Mouse (Mus musculus) retina, embryonic 14.5 days (tissue): ENCODE measurements at regions not wholly inside any gene's neighbourhood (a gene's known extent, or its start where the extent isn't known, plus 50 kb on each side); places are given as distances from the start of the nearest gene placed in this dataset.

Source experiments
- DNase-seq: peaks from one replicate; pipeline ENCODE4 v3.0.0-alpha.2; 2015; ENCODE audit warnings: low spot score

DNA sequence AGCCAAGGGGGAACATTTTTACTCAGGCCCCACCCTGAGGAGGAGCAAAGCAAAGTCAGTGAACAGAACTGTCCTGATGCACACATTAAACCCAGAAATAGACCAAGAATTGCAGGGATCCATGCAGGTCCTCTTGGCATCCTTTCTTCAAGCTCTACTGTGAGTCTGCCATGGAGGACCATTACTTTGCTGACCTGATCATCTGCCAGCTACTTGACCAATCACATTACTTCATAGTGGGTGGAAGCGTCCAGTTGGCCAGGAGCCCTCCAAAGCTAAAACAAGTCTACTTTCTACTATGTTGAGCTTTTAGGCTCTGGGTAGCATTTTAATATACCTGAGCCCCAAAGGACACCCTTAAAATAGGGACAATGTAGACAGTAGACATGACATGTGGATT is 98.6 kb upstream of the Lgalsl start:
- no peak for DNase-seq

DNA sequence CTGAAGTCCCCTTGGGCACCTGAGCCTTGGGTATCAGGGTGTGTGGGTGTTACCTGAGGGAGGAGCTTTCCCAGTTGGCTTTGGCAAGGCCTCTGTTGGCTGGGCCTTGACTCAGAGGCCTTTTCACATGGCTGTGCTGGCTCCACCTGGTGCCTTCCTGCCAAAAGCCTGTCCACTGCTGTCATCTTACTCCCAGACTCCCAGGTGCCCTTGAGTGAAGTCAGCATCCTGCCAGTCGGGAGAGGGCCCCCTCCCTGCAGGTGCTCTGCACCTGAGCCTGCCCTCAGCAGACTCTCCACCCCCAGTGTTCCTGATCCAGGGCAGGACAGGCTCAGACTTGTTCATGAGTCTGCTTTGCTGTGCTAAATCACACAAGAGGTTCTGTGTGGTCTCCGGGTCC is 99.2 kb upstream of the Lgalsl start:
- no peak for DNase-seq

DNA sequence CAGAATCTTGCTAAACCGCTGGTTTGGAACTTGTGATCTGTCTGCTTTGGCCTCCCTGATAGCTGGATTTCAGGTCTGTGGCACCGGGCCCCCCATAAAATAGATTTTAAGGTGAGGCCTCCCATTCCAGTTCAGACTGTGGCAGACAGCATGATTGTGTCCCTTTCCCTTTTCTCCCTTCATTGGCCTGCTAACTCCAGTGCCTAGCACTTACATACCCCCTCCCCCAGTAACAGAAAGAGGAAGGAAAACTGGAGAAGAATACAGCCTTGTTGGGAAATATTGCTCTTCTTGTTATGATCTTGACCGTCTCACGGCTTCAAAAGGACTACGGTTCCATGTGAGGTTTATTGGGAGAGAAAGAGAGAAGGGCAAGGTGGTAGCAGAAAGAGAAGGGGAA is 99.7 kb upstream of the Lgalsl start:
- DNase-seq: no peak

DNA sequence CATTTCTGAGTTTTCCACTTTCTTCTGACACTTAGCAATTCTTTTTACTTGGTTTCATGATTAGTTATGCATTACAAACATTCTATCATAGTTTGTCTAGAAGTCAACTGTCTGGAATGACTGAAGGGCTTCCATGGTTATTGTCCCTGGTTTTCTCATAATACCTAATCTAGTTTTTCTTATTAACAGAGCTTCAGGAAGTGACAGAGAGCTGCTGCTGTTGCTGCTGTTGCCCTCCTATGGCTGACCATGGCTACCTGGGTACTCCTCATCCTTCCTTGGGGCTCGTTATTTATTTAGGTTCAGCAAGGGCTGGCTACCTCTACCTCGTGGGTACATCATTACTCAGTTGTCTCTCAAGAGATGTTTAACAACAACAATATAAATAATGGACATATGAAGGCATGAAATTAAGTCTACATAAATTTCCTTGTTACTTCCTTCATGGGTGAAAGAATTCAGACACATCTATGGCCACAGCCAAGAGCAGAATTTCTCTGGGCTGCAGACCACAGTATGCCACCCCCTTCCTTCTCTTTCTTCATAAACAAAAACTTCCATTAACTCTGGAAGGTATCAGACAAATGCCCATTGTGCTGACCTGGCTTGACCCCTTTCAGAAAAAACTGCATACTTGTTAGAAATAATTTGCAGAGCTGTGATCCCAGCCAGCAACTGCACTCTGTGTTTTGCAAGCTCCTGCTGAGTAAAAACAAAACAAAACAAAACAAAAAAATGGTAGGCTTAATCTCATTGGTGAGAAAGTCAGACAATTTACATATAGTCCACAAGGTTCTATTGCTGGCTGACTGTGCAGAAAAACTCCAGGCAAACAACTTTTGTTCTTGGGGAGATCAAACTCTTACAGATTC is 103.6 kb upstream of the Lgalsl start:
- DNase-seq: no peak

DNA sequence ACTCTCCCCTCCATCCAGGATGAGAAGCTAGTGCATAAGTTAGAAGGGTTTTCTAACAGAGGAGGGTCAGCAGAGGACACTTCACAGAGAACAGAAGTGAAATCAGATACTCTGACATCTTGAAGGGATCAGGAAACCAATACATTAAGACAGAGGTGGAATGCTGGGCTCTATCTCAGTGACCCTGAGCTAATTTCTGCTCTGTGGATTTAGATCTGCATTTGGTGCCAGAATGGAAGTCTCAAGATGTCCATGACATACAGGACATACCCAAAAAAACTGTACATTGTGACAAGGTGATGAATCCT is 104.2 kb upstream of the Lgalsl start:
- DNase-seq: no peak

DNA sequence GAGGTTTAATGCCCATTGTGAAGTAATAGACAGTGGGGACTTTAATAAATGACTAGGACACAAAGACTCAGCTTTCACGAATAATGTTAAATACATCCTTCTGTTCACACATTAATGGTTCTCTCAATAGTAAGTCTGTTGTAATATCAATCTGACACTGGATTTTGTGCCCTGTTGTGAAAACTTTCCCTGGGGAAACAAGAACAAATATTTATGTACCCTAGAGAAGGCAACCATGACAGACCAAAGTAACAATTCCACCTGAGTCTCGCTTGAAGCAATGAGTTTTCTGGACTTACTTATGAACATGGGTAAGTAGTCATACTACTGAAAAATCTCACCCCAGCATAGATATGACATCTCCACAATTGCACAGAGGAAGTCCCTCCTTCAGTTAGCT is 105.1 kb upstream of the Lgalsl start:
- DNase-seq: no peak

DNA sequence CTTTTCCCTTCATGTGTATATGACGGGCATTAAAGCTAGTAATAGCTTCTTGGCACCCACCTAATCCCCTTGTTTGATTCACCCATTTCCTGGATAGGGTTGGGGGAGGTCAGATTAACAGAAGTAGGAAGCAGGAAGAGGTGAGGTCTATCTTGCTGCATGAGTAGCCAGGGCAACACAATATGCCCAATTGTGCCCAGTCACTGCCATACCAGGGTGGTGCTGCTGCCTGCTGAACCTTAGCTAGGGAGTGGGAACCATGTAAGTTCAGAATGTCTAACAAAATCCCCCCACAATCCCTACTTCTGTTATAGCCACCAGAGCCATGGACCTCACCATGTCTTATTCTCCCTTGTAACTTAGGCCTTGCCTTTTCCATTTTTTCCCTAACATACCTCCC is 106.1 kb upstream of the Lgalsl start:
- no peak for DNase-seq

DNA sequence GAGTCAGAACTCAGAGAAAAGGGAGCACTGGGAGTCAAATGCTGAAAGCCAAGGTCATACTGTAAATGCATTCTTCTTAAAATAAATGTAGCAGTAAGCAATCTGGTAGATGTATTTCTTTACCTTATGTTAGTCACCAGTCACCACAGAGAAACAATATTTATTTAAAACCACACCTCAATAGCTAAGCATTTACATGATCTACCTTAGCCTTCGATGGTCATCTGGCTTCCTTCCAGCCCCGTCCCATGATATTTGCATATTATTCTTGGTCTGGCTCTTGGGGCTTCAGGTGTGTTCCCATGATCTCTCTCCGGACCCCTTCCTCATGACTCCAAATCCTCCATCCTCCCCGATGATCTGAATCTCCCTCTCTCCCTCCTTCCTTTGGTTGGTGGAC is 107.1 kb upstream of the Lgalsl start:
- no peak for DNase-seq

DNA sequence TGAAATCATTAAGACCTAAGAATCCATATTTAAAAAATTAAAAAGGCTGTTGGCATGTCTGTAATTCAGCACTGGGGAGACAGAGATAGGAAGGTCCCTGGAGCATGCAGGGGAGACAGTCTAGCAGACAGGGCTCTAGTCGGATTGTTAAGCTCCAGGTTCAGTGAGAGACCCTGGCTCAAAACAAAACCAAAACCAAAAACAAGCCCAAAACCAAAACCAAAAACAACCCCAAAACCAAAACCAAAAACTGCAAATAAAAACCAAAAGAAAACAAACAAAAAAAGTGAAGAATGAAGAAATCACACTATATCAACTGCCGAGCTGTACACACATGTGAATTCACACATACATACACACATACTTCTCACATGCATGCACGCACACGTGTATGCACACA is 108.8 kb upstream of the Lgalsl start:
- no peak for DNase-seq

DNA sequence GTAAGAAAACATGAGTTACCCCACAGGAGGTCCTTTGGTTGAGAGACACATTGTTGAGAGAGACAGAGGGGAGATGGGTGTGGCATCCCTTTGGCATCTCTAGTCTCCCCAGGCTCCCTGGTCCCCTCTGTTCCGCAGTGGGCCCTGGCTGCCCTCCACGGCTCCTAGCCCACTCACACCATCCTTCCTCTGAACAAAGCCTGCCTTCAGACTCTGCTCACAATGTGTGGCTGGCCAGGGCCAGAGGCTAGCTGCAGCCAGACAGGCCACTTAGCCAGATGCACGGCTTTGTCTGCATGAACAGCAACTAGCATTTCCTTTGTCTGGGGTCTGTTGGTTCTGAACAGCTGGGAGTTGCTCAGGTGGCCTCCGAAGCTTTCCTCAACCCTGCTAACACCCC is 110.7 kb upstream of the Lgalsl start:
- no peak for DNase-seq

DNA sequence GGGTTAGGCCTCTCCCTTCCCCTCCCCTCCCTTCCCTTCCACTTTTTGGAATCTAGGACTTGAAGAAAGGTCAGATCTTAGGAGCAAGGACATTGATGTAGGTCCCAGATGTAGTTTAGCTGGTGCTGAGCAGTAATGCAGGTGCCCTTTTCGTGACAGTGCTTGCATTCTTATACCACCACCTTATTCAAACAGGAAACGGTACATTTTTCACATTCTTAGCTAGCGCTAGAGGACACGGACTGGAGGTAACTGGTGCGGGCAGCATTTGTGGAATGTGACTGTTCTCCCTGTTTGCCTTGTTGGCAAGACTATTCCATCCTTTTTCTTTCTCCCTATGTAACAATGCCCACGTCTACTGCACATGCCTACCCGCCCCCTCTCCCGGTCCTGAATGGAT is 124.7 kb upstream of the Lgalsl start:
- no peak for DNase-seq

DNA sequence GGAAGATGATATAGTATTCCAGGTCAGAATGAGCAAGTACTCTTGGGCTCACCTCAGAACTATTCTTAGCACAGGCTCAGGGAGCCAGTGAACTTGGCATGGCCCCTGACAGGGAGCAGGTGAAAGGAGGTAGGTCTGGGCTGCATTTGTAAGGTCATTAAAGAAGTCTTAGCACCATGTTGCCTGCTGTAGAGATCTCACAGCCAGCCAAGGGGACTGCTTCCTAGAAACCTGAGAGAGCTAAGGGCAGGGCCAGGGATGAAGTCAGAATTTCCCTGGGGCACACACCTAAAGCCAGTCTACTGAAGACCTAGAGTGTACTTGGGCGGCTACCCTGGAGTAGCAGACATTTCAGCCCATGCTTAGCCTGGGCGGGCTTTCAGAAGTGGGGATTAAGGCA is 126.9 kb upstream of the Lgalsl start:
- no peak for DNase-seq

DNA sequence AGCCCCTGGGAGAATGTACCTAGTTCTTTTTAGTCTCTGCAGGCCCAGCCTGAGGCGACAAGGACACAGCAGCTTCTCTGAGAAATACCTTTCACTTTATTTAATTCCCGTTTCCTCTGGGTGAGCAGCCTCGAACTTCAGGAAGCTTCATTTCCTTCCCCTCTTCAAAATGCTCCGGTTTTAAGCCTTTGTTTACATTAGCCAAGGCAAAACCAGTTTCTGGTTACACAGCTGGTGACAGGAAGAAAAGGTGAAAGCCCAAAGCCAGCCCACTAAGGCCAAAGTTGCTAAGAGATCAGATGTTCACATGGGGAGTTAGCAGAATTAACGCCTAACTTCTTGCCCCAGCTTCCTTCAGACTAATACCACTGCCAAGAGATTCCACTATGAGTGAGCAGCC is 127.4 kb upstream of the Lgalsl start:
- no peak for DNase-seq

DNA sequence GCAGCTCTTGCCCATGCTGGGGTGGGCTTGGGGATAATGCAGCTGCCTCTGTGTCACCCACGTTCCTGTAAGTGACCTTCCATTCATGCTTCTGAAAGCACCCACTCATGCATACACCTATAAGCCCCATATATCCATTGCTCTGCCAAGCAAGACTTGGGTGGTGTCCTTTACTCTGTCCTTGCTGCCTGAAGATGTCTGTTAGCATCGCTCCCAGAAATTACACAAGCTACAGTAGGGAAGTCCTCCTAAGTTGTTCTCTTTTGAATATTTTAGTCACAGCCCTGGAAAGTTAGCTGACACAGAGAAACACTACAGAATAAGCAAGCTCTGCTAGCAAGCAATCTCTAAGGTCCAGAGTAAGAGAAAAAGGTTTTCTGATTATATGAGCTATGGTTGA is 129.2 kb upstream of the Lgalsl start:
- DNase-seq: no peak

DNA sequence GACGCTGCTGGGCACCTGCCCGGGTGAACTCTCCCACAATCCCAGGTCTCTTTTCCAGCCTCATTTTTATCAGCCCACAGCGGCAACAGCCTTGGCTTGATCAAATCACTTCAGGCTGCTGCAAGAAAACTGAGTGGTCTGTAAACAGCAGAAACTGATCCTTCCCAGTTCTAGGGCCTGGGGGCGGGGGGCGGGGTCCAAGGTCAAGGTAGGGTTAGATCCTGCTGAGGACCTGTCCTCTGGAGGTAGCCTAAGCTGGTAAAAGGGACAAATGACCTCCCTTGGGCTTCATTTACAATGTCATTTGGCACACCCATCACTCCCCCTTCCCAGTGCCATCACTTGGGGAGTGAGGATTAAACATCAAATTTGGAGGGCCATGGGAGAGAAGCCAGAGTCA is 129.9 kb upstream of the Lgalsl start:
- no peak for DNase-seq

DNA sequence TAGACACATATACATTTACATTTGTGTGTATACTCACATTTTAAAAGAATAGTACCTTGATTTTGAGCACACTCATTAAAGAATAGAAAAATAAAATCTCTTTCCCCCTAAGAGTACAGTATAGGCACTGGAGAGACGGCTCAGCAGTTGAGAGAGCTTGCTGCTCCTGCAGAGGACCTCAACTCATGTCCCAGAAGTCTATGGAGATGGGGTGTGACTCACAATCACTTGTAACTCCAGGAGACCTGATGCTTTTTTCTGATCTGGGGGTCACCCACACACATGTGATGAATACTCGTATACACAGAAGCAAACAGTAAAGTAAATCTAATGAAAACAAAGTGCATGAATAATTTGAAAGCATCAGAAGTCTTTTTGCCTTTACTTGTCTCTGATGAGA is 129.5 kb upstream of the Peli1 start:
- DNase-seq: no peak

DNA sequence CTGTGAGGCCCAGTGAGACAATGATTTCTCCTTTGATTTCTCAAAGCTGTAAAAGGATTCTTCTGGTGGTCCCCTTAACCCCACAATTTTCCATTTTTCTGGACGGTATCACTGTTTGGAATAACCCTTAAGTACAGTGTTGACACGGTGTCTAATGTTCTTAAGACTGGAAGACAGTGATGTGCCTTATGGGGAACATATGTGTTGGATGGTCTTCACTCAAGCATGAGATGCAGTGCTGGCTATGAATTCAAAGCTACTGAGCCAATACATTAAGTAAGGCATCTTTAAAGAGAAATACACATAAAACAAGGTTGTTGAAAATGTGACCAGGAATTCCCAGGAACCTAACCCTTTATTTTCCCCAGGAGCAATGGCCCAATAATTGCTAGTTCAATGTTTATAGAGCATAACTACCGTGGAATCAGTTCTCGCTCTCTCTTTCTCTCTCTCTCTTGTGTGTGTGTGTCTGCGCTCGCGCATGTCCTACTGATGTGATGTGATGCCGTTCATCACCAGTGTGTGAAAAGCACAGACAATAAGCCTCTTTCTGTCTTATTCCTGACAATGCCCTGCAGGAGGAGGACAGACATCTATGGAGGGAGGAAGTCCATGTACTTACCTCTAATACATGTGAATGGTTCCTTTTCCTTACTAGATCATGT is 125.4 kb upstream of the Peli1 start:
- DNase-seq: no peak

DNA sequence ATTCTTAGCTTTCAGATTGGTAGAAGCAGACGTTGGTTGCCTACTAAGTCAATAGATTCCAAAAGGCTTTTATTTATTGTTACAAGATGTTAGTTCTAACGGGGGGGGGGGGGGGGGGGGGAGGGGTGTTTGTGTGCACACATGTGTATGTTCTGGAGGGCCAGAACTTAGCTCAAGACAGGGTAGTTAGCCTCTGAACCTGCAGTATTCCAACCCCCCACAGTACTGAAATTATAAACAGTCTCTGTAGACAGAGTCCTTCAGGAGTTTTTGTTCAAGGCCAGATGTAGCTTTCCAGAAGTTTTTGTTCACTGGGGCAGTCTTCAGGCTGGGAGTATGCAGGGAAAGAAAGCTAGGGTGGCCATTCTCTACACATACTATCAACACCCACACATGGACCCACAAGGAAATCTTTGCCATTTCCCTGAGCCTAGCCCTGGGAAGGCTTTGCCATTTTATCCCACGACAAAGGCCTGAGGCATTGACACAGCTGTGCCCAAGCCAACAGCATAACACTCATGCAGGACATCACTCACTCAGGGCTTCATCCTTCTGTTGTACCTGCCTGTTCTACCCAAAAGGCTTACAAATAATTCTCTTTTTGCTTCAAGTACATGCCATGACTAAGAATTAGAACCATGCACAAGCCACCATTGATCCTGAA is 123.6 kb upstream of the Peli1 start:
- DNase-seq: no peak

DNA sequence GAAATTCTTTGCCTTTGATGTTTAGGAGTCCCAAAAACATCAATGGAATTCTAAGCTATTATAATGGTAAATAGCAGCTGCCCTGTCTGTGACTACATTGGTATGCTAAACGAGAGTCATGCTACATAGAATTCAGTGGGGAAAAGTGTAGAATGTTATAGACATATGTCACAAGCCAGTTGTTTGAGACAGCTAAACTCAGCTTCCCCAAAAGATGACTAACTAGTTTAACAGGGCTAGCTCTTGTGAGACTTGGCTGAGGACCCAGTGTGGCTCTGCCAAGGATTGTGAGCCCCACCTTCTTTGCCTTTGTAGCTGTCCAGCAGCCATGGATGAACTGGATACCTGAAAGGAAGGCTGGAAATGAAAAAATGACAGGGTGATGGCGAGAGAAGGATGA is 122.8 kb upstream of the Peli1 start:
- no peak for DNase-seq

DNA sequence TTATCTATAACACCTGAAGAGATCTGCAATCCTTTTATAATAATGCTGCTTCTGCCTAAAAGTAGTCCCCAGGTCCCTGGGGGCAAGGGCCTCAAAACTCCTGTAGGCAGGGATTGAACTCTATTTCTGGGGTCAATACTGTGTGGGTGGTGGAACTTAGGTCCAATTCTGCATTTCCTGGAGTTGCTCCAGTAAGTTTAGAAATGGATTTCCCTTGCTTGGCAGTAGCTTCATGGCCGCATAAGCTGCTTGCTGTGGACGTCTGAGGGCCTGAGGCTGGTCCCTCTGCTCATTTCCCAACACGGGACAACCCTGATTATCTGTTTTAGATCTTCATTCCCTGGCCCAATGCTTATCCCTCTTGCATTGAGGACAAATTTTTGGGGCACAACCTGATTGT is 118.0 kb upstream of the Peli1 start:
- DNase-seq: no peak

DNA sequence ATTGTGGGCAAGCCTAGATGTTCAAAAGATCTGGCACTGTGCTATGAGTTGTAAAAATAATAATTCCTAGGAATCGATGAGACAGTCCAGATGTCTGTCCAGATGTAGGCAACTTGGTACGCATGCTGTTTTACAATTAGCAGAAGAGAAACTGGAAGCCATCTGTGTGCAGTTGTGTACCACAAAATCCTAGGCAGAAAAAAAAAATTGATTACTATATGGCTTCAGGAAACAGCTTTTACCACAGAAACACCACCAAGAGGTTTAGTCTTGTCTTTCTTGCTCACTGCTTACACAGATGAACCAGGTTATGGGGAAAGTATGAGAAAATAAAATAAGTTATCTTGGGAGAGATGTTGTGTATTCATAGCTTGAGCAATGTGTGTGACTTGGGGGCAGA is 109.5 kb upstream of the Peli1 start:
- DNase-seq: no peak

DNA sequence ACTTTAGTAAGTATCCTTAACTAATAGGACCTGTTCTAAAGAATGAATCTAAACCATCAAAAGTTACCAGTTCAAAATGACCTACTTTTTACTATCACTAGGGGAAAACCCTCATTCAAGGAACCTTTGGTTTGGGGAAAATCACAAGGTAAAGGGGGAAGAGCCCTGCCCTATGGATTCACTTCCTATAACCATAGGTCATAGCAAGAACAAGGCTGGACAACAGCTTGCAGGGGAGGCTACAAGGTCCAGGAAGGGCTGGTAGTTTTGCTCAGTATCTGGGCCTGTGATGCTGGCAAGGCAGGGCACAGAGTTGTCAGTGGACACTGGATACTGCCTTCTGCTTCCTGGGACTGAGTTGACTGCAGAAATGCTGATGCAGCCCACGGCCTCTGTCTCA is 109.1 kb upstream of the Peli1 start:
- DNase-seq: no peak

DNA sequence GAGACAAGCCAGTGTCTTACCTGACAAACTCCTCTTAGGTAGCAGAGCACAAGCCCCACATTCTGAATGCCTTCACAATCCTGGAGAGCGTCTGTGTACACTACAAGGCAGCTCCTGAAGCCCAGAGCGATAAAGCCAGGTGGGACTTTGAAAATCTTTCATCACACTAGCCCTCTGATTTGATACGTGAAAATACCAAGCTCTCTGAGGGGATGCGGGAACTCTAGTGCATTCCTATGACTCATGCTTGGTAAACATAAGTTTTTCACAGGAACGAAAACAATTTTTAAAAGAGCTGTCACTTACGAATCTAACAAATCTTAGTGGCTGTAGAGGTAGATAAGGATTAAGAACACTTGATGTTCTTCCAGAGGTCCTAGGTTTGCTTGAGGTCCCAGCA is 108.6 kb upstream of the Peli1 start:
- no peak for DNase-seq
